In genomic region chr1:160370552-160370951, GRCm38 (mm10) we compare ENCODE assay signal across 9 mouse cellular contexts.
DNase-seq lines count a peak whose midpoint lies in the region; ATAC-seq and TF ChIP-seq lines count a peak whose summit lies in the region.
"Had no signal": no experiment of that assay in that cellular context is flagged by ENCODE, and none has a peak within 500 bp of the region (broad histone marks: within the 10 kb centered on the region; RNA-seq: fewer than 3 reads in every experiment).

No protein-coding gene starts in this region.

- H3K27me3 ChIP-seq in Patski = no peaks in the 10 kb centered on the region
- H3K27me3 ChIP-seq in lung, embryonic 14.5 days (ENCODE audit: insufficient read depth, low read length) = no peaks in the 10 kb centered on the region
- H3K27me3 ChIP-seq: megakaryocyte, embryonic 14.5 days had no signal

- in situ Hi-C loops in Patski (cut with MboI; ENCODE audit: low pct_unique_long_range_greater_than_20kb) = loop anchor here (10.0 kb wide), 2 partner anchors 176 to 486 kb away; partner anchors contain the start of gene Mrps14

- no peak overlapping the region for H3K9ac ChIP-seq in lung, embryonic 14.5 days

- 8% methylated on average over 1 of the region's 1 CpGs for WGBS in lung, embryonic 14.5 days

- CTCF ChIA-PET in Patski (lab: Charles Lee) = interaction anchor here (0.9 to 1.8 kb wide), 2 partner anchors 11 to 158 kb away, joined by 4 read pairs; partner anchors contain the start of gene Cacybp

- no peak for ATAC-seq in cerebellum, adult (ENCODE audit: insufficient number of reproducible peaks, low FRiP score, low TSS enrichment)
- peak; percentile 35 for ATAC-seq in Patski
- peak; percentile 88 for ATAC-seq in lung, embryonic 14.5 days (ENCODE audit: insufficient read depth)

- no peak for TF ChIP-seq CTCF in layer of hippocampus, adult 2 months (conservative IDR thresholded peaks at IDR 0.05)
- TF ChIP-seq CTCF in Patski (IDR thresholded peaks at IDR 0.05) = no peak
- TF ChIP-seq CTCF in lung, embryonic 14.5 days (IDR thresholded peaks at IDR 0.05; ENCODE audit: low read depth) = no peak

- no peak overlapping the region for H3K4me2 ChIP-seq in lung, embryonic 14.5 days

- H3K9me3 ChIP-seq in lung, embryonic 14.5 days (ENCODE audit: low read depth, low read length) = no peaks in the 10 kb centered on the region
- H3K9me3 ChIP-seq: megakaryocyte, embryonic 14.5 days had no signal

- POLR2A ChIA-PET in Patski (lab: Charles Lee) = no interaction called here

- H3K36me3 ChIP-seq in lung, embryonic 14.5 days (ENCODE audit: insufficient read depth) = no peaks in the 10 kb centered on the region

- no peaks in the 10 kb centered on the region; the same call in 1 of the 2 replicates for H3K4me1 ChIP-seq in lung, embryonic 14.5 days (ENCODE audit: insufficient read depth)

- H3K4me3 ChIP-seq in layer of hippocampus, adult 2 months = no peak overlapping the region
- no peak overlapping the region for H3K4me3 ChIP-seq in lung, embryonic 14.5 days (ENCODE audit: low read depth, low read length)
- H3K4me3 ChIP-seq: megakaryocyte, embryonic 14.5 days had no signal

- peak; percentile 42 to 61 for DNase-seq in cerebellum, postnatal 10 days
- DNase-seq in layer of hippocampus, adult 2 months (ENCODE audit: low spot score in 2 of 2) = no peak
- no peak for DNase-seq in layer of hippocampus, postnatal 14 days (ENCODE audit: low spot score in 2 of 2)
- DNase-seq in Patski (ENCODE audit: low read depth, low spot score) = no peak
- peak; percentile 77 for DNase-seq in lung, embryonic 14.5 days
- DNase-seq in spleen, postnatal 14 days (ENCODE audit: low spot score in 2 of 2) = no peak
- no peak for DNase-seq in adrenal gland, postnatal 36 days

- H3K27ac ChIP-seq in layer of hippocampus, adult 2 months = peak overlapping the region; percentile 44; the same call in 1 of the 2 replicates
- peak overlapping the region; percentile 78 for H3K27ac ChIP-seq in lung, embryonic 14.5 days (ENCODE audit: low read depth)

Comparison
In these comparisons a context has a peak if more than half of its experiments do, and no peak if none do; other contexts are left out.
1. DNase-seq: peak in cerebellum, postnatal 10 days (2 of 2) and lung, embryonic 14.5 days (single experiment); none in layer of hippocampus, adult 2 months (0 of 2), layer of hippocampus, postnatal 14 days (0 of 2), Patski (single experiment), spleen, postnatal 14 days (0 of 2) and adrenal gland, postnatal 36 days (0 of 2).